Mouse (Mus musculus): ENCODE measurements around the gene Thsd4.

- TF ChIP-seq GATA1 (IDR thresholded peaks at IDR 0.05; ENCODE audit: borderline replicate concordance, low read length) (no peak), FLI1 (IDR thresholded peaks at IDR 0.05; ENCODE audit: low read length) (no peak)
These were observed 24.3 kb upstream of the Thsd4 start for GRCm38 (mm10) chr9:60546169-60546568.
